Mouse (Mus musculus) naive thymus-derived CD4-positive, alpha-beta T cell, adult 2 months (primary cell): ENCODE data around the gene Adgrl3.

ENCODE experiments used
- DNase-seq: peaks from one replicate; pipeline ENCODE4 v3.0.0-alpha.2; 2011; ENCODE audit warnings: low read depth

Gene Adgrl3

GRCm38 (mm10) chr5:81076377-81076776 lies 56.4 kb downstream of the Adgrl3 start:
- DNase-seq: no peak

DNA sequence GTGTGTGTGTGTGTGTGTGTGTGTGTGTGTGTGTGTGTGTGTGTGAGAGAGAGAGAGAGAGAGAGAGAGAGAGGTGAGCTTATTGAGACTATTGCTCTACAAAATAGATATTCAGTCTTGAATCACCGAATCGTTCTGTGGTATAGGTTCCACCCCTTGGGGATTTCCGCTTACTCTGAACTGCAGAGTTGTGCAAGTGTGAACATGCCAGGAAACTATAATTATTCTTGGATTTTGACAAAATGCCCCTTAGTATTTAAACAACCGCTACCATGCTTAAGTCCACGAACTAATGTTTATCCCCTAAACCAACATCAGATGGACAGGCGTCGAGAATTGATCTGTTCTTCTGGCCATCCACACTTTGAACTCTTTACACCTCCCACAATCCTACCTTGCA lies 57.1 kb downstream of the Adgrl3 start:
- no peak for DNase-seq

DNA sequence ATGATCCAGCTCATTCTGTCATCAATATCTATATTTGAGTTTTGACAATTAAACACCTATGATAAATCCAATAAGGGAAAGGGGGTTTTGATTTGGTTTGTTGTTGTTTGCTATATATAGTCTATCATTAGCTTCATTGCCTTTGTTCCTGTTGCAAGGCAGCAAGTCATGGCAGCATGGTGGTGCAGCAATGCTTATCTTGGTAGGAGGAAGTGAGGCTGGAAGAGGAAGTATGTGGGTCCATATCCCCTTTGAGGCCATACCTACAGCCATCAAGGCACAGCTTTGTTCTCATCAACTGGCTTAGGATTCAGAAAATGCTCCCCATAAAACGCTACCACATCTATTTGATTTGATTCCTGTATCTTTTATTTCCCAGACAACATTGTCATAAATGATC lies 58.1 kb downstream of the Adgrl3 start:
- no peak for DNase-seq

DNA sequence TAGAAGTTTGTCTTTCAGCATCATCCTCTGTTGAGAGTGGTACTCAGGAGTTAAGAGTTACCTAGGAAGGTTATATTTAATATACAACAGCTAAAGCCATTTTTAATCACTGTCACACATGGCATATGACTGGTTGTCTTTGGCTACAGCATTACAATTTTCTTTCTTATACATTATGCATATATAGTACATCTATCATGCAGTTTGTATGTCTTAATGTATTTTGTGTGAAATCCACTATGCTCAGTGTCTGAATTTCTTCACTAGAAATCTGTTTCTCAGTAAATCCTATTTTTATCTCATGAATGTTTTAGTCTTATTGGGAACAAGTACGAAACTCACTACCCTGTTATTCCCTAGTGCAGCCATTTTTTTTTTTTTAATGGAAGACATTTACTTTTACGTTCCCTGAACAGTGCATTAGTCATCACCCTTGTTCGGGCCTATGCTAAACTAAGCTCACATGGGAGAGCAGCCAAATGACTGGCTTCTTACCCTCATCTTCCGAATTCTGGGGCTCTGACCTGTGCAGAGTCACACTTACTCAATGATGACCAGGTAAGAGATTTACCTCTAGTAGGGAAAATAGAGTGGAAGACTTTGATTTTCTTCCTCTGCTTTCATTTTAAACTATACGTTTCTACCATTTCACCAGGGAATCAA lies 63.9 kb downstream of the Adgrl3 start:
- no peak for DNase-seq

GRCm38 (mm10) chr5:81085152-81085551 lies 65.2 kb downstream of the Adgrl3 start:
- no peak for DNase-seq

DNA sequence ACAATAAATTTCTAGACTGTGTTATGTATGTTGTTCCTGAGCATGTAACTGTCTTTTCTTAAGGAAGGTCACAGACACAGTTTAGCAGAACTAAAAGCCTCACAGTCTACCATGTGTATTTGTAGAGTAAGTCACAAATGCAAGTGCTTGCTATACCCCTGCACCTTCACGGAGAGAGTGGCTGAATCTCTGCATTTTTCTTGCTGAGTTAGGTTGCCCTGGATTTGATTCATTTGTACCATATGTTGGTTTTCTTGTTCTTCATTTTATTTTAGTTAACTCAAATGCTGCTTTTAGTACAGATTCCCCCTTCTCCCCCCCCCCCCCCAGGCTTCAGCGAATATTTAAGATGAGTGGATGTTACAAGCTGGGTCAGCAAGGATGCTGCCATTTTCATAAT lies 68.7 kb downstream of the Adgrl3 start:
- no peak for DNase-seq

- DNase-seq: no peak
These were observed 74.7 kb downstream of the Adgrl3 start for GRCm38 (mm10) chr5:81094618-81095017.

- no peak for DNase-seq
These were observed 77.2 kb downstream of the Adgrl3 start for GRCm38 (mm10) chr5:81097131-81097530.

GRCm38 (mm10) chr5:81107431-81107830 lies 87.5 kb downstream of the Adgrl3 start:
- no peak for DNase-seq

- DNase-seq: no peak
These were observed 104.5 kb downstream of the Adgrl3 start for GRCm38 (mm10) chr5:81124483-81124882.

DNA sequence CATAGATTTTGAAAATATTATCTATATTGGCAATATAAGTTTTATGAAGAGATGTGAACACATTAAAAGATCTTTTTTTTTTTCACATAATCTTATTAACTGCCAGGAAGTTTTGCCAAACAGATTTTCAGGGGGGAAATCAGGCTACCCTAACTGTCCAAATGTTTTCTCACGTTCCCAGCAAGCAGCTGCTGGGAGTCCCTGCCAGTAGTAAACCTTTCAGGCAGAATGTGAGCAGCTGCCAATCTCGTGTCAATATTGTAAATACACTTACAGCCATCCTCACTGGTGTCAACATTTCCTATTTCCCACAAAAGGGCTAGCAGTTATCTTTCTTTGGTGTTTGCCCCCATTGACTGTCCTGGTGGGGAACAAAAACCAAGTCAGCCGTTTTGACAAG lies 107.7 kb downstream of the Adgrl3 start:
- DNase-seq: no peak

- no peak for DNase-seq
These were observed 116.5 kb downstream of the Adgrl3 start for GRCm38 (mm10) chr5:81136394-81136793.

DNA sequence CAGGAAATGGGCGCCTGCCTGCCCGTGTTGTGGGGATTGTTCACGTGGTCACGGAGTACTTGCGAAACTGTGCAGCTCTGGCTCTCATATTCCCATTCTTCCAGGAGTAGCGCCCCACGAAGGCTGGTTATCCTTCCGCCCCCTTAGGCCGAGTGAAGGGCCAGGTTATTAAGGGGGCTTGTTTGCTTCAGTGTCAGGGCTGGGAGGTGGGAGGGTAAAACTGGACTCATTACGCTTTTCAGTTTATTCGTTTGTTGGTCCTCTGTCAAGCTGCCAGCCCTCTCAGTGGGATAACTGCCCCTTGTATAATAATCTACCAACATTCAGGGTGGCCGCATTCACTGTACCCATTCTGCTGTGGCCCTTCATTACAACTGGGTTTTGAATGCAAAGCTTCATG lies 135.9 kb downstream of the Adgrl3 start:
- DNase-seq: no peak

- DNase-seq: no peak
These were observed 136.3 kb downstream of the Adgrl3 start for GRCm38 (mm10) chr5:81156281-81156680.

DNA sequence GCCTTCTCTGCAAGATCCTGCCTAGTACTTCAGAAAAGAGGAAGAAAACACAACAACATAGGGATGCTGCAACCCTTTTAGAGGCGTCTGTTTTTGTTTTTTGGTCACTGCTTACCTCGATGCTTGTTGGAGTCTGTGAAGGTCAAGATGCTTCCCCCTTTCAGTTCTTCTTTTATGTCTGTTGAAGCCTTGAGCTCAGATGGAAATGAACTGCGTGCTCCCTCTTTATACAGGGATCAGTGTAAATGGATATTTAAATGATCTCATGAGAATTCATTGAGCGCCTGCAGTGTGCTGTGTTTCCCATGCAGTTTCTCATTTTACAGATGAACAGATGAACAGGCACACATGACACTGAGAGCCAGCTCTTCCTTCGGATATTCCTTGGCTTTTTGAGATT lies 136.9 kb downstream of the Adgrl3 start:
- no peak for DNase-seq

GRCm38 (mm10) chr5:81159013-81159412 lies 139.1 kb downstream of the Adgrl3 start:
- DNase-seq: no peak

DNA sequence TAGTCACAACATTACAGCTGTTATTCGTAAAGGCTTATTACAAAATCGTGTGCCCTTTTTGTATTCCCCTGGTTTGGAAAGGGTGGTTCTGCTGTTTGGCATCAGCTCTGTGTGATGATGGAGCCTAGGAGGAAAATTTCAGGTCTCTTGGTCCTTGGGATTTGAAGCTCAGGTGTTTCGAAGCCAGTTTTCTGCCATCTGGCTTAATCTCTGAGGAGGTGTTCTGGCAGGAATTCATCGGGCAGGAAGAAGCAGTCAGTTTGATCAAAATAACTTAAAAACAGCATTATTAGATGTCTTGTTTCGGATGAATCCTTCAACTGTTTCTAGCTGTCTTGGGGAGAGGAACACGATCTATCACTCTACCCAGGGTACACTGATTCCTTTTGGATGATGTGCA lies 140.5 kb downstream of the Adgrl3 start:
- DNase-seq: no peak

GRCm38 (mm10) chr5:81188871-81189485 lies 169.0 kb downstream of the Adgrl3 start:
- no peak for DNase-seq

GRCm38 (mm10) chr5:81200354-81200753 lies 180.4 kb downstream of the Adgrl3 start:
- DNase-seq: no peak

DNA sequence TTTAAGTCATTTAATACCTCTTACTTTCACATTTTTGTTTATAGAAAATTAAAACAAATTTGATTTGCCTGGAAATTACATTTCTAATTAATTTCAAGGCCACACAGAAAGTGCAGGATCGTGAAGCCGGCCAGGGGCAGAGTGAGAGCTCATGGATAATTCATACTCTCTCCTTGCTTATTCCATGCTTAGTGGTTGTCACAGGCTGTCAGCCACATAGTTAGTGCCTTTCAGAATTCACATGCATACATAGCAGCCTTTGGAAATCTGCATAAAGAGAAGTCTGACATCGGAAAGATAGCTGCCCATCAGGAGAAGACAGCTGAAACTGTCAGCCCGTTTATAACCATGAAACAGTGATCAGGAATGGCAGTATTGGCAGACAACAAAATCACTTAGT lies 181.9 kb downstream of the Adgrl3 start:
- DNase-seq: no peak

- DNase-seq: no peak
These were observed 198.6 kb downstream of the Adgrl3 start for GRCm38 (mm10) chr5:81218500-81219057.

GRCm38 (mm10) chr5:81224465-81224864 lies 204.5 kb downstream of the Adgrl3 start:
- no peak for DNase-seq

DNA sequence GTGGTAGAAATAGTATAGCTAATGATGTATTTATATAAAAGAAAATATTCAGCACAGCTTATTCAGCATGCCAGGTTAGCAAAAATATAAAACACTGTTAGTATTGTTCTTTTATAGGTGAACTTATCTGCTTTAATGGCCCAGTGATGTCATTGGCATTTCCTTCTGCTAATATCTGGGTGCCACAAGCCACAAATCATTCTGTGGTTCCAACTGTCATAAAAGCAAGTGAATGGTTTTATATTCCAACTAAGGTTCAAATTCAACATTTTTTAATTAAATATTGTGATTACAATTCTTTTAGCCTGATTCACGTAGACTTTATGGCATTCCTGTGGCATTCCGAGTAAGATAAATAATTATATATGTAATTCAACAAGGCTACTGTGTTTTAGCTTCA lies 205.5 kb downstream of the Adgrl3 start:
- DNase-seq: no peak

DNA sequence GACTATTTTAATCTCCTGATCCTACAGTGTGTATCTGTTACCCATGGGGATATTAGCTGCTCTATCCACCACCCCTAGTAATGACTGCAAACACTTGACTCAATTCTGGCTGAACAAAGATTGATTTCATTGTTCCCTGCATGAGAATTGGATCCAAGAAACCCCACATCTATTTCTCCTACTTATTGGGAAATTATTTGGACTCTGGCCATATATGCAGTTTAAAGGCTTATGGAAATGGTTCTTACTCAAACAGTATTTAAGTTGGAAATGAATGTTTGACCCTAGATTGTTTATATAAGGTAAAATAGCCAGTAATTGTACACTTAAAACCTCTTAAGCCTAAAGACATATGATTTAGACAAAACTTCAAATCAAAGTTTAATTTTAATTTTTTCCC lies 207.3 kb downstream of the Adgrl3 start:
- no peak for DNase-seq
